Mouse (Mus musculus) heart, embryonic 10.5 days (tissue): Measurements from ENCODE around the gene Tgm4. TPM values are rescaled to one million over a fixed set of nuclear protein-coding genes. Genes with fewer than 3 reads are reported as not detected.
A peak's percentile ranks its signal among the peaks of the same experiment; 100 is the strongest.

ENCODE experiments used
- DNase-seq: peaks from one replicate; pipeline ENCODE4 v3.0.0-alpha.2; 2017; ENCODE audit warnings: low spot score
- H3K27ac ChIP-seq: fragments of 300-500 bp; sonication (generic); 2 replicates; pipeline ENCODE4 v1.5.1; 2016; ENCODE audit warnings: mild to moderate bottlenecking
- H3K27me3 ChIP-seq: fragments of 300-500 bp; sonication (generic); 2 replicates; pipeline ENCODE4 v1.6.1; 2016; ENCODE audit warnings: mild to moderate bottlenecking; ENCODE audit not compliant: poor library complexity, insufficient read depth, severe bottlenecking
- H3K36me3 ChIP-seq: fragments of 300-500 bp; sonication (generic); 2 replicates; pipeline ENCODE4 v1.6.1; 2016; ENCODE audit warnings: mild to moderate bottlenecking, moderate library complexity
- H3K4me1 ChIP-seq: fragments of 300-500 bp; sonication (generic); 2 replicates; pipeline ENCODE4 v1.6.1; 2016; ENCODE audit warnings: mild to moderate bottlenecking
- H3K4me3 ChIP-seq: fragments of 300-500 bp; sonication (generic); 2 replicates; pipeline ENCODE4 v1.5.1; 2016; ENCODE audit warnings: mild to moderate bottlenecking, moderate library complexity
- H3K9me3 ChIP-seq: fragments of 300-500 bp; sonication (generic); 2 replicates; pipeline ENCODE4 v1.6.1; 2016; ENCODE audit warnings: mild to moderate bottlenecking, moderate library complexity
- WGBS: fragments of 180-500 bp; shearing (Covaris S2); methylation state at CpG from one replicate; pipeline ENCODE4 v1.1.7; 2016; 5-methylcytosine and 5-hydroxymethylcytosine counted together
- polyA plus RNA-seq: library from polyadenylated mRNA; unstranded; fragments of >200 nt; fragmentation: Nextera tagmentation; extraction: Ambion mirVana; gene quantifications from 2 replicates; pipeline ENCODE4 v1.2.1, GENCODE M21; 2016

The Tgm4 gene
- polyA plus RNA-seq, 1 experiment from 2014 or later, result 0.73 TPM

DNA sequence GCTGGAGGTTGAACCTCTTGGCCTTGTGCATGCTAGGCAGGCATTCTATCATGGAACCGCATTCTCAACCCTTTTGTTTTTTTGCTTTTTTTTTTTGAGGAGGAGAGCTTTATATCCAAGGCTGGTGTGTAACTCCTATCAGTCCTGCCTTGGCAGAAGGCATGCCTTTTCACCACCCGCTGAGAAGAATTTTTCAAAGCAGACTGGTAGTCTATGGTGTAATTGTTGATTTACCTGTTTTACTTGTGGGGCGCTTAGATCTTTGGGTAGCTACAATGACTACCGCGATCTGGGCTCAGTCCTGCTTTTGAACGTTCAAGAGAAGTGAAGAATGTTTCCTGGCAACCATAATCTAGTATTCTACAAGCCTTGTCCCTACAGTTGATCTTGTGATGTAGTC lies 79.4 kb downstream of the Tgm4 start:
- peak overlapping the region; percentile 88 for H3K4me3 ChIP-seq
- H3K9me3 ChIP-seq, result no peaks in the 10 kb centered on the region
- DNase-seq, result no peak
- no peaks in the 10 kb centered on the region for H3K27me3 ChIP-seq
- H3K36me3 ChIP-seq, result peaks cover 26% of the 10 kb centered on the region
- H3K4me1 ChIP-seq, result peaks cover 17% of the 10 kb centered on the region; the same call in 1 of the 2 replicates
- peak overlapping the region; percentile 97 for H3K27ac ChIP-seq
- 67% methylated on average over 6 of the region's 6 CpGs for WGBS

DNA sequence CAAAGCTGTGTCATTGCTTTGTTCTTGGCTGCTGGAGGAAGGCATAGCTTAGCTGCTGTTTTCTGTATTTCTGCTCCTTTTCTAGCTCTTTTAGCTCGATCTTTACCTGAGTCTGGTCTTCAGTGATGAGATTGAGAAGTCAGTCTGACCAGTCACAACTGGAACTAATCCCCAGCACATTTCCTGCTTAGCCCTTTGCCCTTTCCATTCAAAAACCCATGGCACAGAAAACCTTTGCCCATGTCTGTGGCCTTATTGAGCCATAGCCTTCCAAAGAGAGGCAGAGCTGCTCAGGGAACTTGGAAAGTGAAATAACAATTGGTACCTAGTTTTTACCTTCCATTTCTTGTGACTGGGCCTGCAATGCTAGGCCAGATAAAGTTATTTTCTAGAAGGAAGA lies 81.0 kb downstream of the Tgm4 start:
- Histone ChIP-seq H3K4me3 (no peak overlapping the region), H3K36me3 (peaks cover 42% of the 10 kb centered on the region), H3K27me3 (no peaks in the 10 kb centered on the region), H3K27ac (no peak overlapping the region), H3K4me1 (peaks cover 17% of the 10 kb centered on the region; the same call in 1 of the 2 replicates), H3K9me3 (no peaks in the 10 kb centered on the region)
- no peak for DNase-seq
- WGBS, result 83% methylated on average over 1 of the region's 1 CpGs

Other genes with a start within 250 kb of the Tgm4 start
- gene Tcaim, start 229.2 kb upstream of the Tgm4 start, polyA plus RNA-seq, result 3.2 and 4.5 TPM in 2 replicates
- not detected in 2 replicates for gene Gm35549, start 190.7 kb upstream of the Tgm4 start, polyA plus RNA-seq
- 47.4 and 50.7 TPM in 2 replicates for gene Zfp445, start 168.7 kb upstream of the Tgm4 start, polyA plus RNA-seq
- gene Zkscan7, start 149.0 kb upstream of the Tgm4 start, polyA plus RNA-seq, result 2.4 and 3.0 TPM in 2 replicates
- gene Zfp105, start 111.7 kb upstream of the Tgm4 start, polyA plus RNA-seq, result 14.5 and 20.4 TPM in 2 replicates
- gene 1110059G10Rik, start 83.7 kb upstream of the Tgm4 start, polyA plus RNA-seq, result 15.5 and 16.6 TPM in 2 replicates
- gene Kif15, start 83.7 kb upstream of the Tgm4 start, polyA plus RNA-seq, result 37.3 and 46.9 TPM in 2 replicates
- 15.7 and 16.1 TPM in 2 replicates for gene Tmem42, start 13.4 kb upstream of the Tgm4 start, polyA plus RNA-seq
- 63.7 and 63.9 TPM in 2 replicates for gene Zdhhc3, start 78.5 kb downstream of the Tgm4 start, polyA plus RNA-seq
- 102 and 138 TPM in 2 replicates for gene Exosc7, start 78.5 kb downstream of the Tgm4 start, polyA plus RNA-seq
- not detected in 2 replicates for gene Clec3b, start 116.2 kb downstream of the Tgm4 start, polyA plus RNA-seq
- gene Cdcp1, start 181.3 kb downstream of the Tgm4 start, polyA plus RNA-seq, result 0.74 and 3.0 TPM in 2 replicates
- gene Tmem158, start 226.0 kb downstream of the Tgm4 start, polyA plus RNA-seq, result 2.2 and 7.1 TPM in 2 replicates